Mouse (Mus musculus): ENCODE results near the gene Efcab6. TPM values are rescaled to one million over a fixed set of nuclear protein-coding genes. Genes with fewer than 3 reads are reported as not detected.

Efcab6 gene
- polyA plus RNA-seq, 1 experiment from 2014 or later, result 0.33 TPM

DNA sequence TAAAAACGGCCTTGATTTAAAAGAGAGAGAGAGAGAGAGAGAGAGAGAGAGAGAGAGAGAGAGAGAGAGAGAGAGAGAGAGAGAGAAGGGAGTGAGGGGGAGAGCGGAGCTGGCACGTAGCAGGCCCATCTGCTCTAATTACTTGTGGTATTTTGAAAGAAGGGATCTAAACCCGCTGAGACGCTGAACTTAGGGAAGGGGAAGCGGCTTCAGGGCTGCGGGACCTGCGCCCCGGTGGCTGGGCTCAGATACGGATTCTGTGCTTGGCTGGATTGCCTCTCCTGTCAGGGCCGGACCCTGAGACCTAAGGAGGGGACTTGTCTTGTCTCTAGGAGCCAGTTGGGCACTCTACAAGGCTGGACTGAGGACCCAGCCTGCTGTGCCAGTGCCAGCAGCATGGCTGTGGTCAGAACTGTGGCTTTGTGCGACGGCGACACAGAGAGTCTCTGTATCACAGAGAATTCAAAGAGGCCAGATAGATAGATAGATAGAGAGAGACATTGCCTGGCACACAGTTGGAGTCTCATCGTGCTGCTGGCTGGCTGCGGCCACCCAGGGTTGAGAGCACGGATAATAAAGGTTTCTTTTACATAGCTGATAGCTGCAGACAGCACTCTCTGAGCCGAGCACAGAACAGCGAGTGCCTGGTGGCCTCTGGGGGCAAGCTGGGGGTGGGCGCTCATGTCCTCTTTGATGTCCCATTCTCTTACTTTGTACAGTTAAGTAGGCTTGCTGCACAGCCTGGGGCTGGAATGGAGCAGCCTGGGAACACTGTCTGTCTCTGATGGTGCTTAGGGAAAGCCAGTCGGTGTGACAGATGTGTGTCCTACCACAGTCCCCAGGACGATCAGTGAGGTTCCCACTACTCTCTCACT is 222.0 kb downstream of the Efcab6 start:
- Histone ChIP-seq H3K4me2 (no peak overlapping the region), H3K27ac (ENCODE audit: low read depth) (no peak overlapping the region), H3K9ac (no peak overlapping the region), H3K27me3 (ENCODE audit: insufficient read depth, low read length) (no peaks in the 10 kb centered on the region), H3K4me3 (ENCODE audit: low read depth, low read length) (no peak overlapping the region), H3K9me3 (ENCODE audit: low read depth, low read length) (no peaks in the 10 kb centered on the region), H3K36me3 (ENCODE audit: insufficient read depth) (no peaks in the 10 kb centered on the region), H3K4me1 (ENCODE audit: insufficient read depth) (no peaks in the 10 kb centered on the region)
- no peak for ATAC-seq (ENCODE audit: insufficient read depth)
- TF ChIP-seq CTCF (IDR thresholded peaks at IDR 0.05; ENCODE audit: low read depth), result no peak
- WGBS, result 54% methylated on average over 22 of the region's 22 CpGs
- DNase-seq, result no peak

DNA sequence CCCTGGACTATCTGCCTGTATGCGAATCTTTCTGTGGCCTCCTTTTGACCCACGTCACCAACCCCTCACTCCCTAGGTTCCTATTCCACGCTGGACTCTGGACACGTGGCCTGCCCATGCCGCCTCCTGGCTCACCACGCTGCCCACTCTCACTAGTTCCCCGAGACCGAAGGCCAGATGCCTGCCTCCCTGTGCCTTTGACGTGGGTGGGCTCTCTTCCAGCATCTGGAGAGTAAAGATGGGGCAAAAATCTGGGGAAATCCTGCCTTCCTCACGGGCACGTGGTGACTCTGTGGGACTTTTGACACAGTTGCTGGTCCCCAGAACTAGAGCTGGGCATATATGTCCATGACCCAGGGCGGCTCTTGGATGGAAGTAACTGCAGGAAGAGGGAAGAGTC is 222.8 kb downstream of the Efcab6 start:
- H3K4me3 ChIP-seq (ENCODE audit: low read depth, low read length), result no peak overlapping the region
- no peak overlapping the region for H3K4me2 ChIP-seq
- H3K4me1 ChIP-seq (ENCODE audit: insufficient read depth), result no peaks in the 10 kb centered on the region
- TF ChIP-seq CTCF (IDR thresholded peaks at IDR 0.05; ENCODE audit: low read depth), result no peak
- ATAC-seq (ENCODE audit: insufficient read depth) (no peak), DNase-seq (no peak)
- H3K27me3 ChIP-seq (ENCODE audit: insufficient read depth, low read length), result no peaks in the 10 kb centered on the region
- 71% methylated on average over 12 of the region's 12 CpGs for WGBS
- no peak overlapping the region for H3K27ac ChIP-seq (ENCODE audit: low read depth)
- no peak overlapping the region for H3K9ac ChIP-seq
- H3K9me3 ChIP-seq (ENCODE audit: low read depth, low read length), result no peaks in the 10 kb centered on the region
- H3K36me3 ChIP-seq (ENCODE audit: insufficient read depth), result no peaks in the 10 kb centered on the region

- Histone ChIP-seq H3K4me3 (ENCODE audit: low read depth, low read length) (no peak overlapping the region), H3K9ac (no peak overlapping the region), H3K27ac (ENCODE audit: low read depth) (no peak overlapping the region), H3K36me3 (ENCODE audit: insufficient read depth) (no peaks in the 10 kb centered on the region), H3K4me2 (no peak overlapping the region), H3K4me1 (ENCODE audit: insufficient read depth) (no peaks in the 10 kb centered on the region), H3K27me3 (ENCODE audit: insufficient read depth, low read length) (no peaks in the 10 kb centered on the region), H3K9me3 (ENCODE audit: low read depth, low read length) (no peaks in the 10 kb centered on the region)
- no peak for ATAC-seq (ENCODE audit: insufficient read depth)
- TF ChIP-seq CTCF (IDR thresholded peaks at IDR 0.05; ENCODE audit: low read depth), result no peak
- WGBS, result 56% methylated on average over 10 of the region's 10 CpGs
- no peak for DNase-seq
These were observed 224.0 kb downstream of the Efcab6 start for GRCm38 (mm10) chr15:83840950-83841719.

- Histone ChIP-seq H3K4me1 (ENCODE audit: insufficient read depth) (no peaks in the 10 kb centered on the region), H3K27ac (ENCODE audit: low read depth) (no peak overlapping the region), H3K4me2 (no peak overlapping the region), H3K4me3 (ENCODE audit: low read depth, low read length) (no peak overlapping the region), H3K9ac (no peak overlapping the region), H3K36me3 (ENCODE audit: insufficient read depth) (no peaks in the 10 kb centered on the region), H3K27me3 (ENCODE audit: insufficient read depth, low read length) (no peaks in the 10 kb centered on the region), H3K9me3 (ENCODE audit: low read depth, low read length) (no peaks in the 10 kb centered on the region)
- ATAC-seq (ENCODE audit: insufficient read depth) (no peak), DNase-seq (no peak)
- WGBS, result 49% methylated on average over 6 of the region's 6 CpGs
- no peak for TF ChIP-seq CTCF (IDR thresholded peaks at IDR 0.05; ENCODE audit: low read depth)
These were observed 232.9 kb downstream of the Efcab6 start for GRCm38 (mm10) chr15:83832265-83832664.

GRCm38 (mm10) chr15:83829226-83829625 is 236.0 kb downstream of the Efcab6 start:
- 68% methylated on average over 13 of the region's 13 CpGs for WGBS
- Histone ChIP-seq H3K9me3 (ENCODE audit: low read depth, low read length) (no peaks in the 10 kb centered on the region), H3K4me2 (no peak overlapping the region), H3K27me3 (ENCODE audit: insufficient read depth, low read length) (no peaks in the 10 kb centered on the region), H3K27ac (ENCODE audit: low read depth) (no peak overlapping the region), H3K36me3 (ENCODE audit: insufficient read depth) (no peaks in the 10 kb centered on the region), H3K9ac (no peak overlapping the region), H3K4me3 (ENCODE audit: low read depth, low read length) (no peak overlapping the region), H3K4me1 (ENCODE audit: insufficient read depth) (no peaks in the 10 kb centered on the region)
- ATAC-seq (ENCODE audit: insufficient read depth) (no peak), DNase-seq (no peak)
- TF ChIP-seq CTCF (IDR thresholded peaks at IDR 0.05; ENCODE audit: low read depth), result no peak

GRCm38 (mm10) chr15:83828011-83828410 is 237.2 kb downstream of the Efcab6 start:
- no peak for ATAC-seq (ENCODE audit: insufficient read depth)
- 79% methylated on average over 8 of the region's 8 CpGs for WGBS
- H3K36me3 ChIP-seq (ENCODE audit: insufficient read depth), result no peaks in the 10 kb centered on the region

More at GRCm38 (mm10) chr15:83828011-83828410, 237.2 kb downstream of the Efcab6 start:
- H3K27ac ChIP-seq (ENCODE audit: low read depth), result no peak overlapping the region
- no peak overlapping the region for H3K9ac ChIP-seq
- no peak for DNase-seq
- TF ChIP-seq CTCF (IDR thresholded peaks at IDR 0.05; ENCODE audit: low read depth), result no peak
- H3K4me2 ChIP-seq, result no peak overlapping the region
- H3K4me3 ChIP-seq (ENCODE audit: low read depth, low read length), result no peak overlapping the region
- H3K9me3 ChIP-seq (ENCODE audit: low read depth, low read length), result no peaks in the 10 kb centered on the region
- no peaks in the 10 kb centered on the region for H3K4me1 ChIP-seq (ENCODE audit: insufficient read depth)
- H3K27me3 ChIP-seq (ENCODE audit: insufficient read depth, low read length), result no peaks in the 10 kb centered on the region

Other genes starting within 250 kb of the Efcab6 start
- gene Sult4a1, start 40.4 kb upstream of the Efcab6 start, polyA plus RNA-seq (2014; fragmentation: Nextera tagmentation; extraction: Ambion mirVana), result 0.62 and 0.75 TPM in 2 replicates
- not detected in 2 replicates for gene Pnpla5, start 57.8 kb upstream of the Efcab6 start, polyA plus RNA-seq (2014; fragmentation: Nextera tagmentation; extraction: Ambion mirVana)
- gene Pnpla3, start 102.5 kb upstream of the Efcab6 start, polyA plus RNA-seq (2014; fragmentation: Nextera tagmentation; extraction: Ambion mirVana), result 0.41 TPM in 1 of 2 replicates, not detected in the other
- 78.4 and 80.1 TPM in 2 replicates for gene Samm50, start 126.9 kb upstream of the Efcab6 start, polyA plus RNA-seq (2014; fragmentation: Nextera tagmentation; extraction: Ambion mirVana)
- gene Parvb, start 166.7 kb upstream of the Efcab6 start, polyA plus RNA-seq (2014; fragmentation: Nextera tagmentation; extraction: Ambion mirVana), result 5.3 and 5.4 TPM in 2 replicates

Data from lung, embryonic 14.5 days (tissue).